Mouse (Mus musculus) limb, embryonic 11.5 days (tissue): ENCODE results near the gene Cul5. TPM values are rescaled to one million over a fixed set of nuclear protein-coding genes. Genes with fewer than 3 reads are reported as not detected.

Source experiments
- ATAC-seq: fragments of 200-750 bp; cut with Nextera tagmentation; 2 replicates; pipeline ENCODE4 v1.8.0; 2017; ENCODE audit warnings: low read depth; ENCODE audit not compliant: insufficient number of reproducible peaks, low FRiP score, low TSS enrichment
- DNase-seq: peaks from one replicate; pipeline ENCODE4 v3.0.0-alpha.2; 2015; ENCODE audit warnings: low spot score
- H3K27ac ChIP-seq: fragments of 300-500 bp; sonication (generic); replicated peaks from 2 replicates; pipeline ENCODE4 v1.5.1; 2014; ENCODE audit warnings: low read depth, mild to moderate bottlenecking, low read length
- H3K27me3 ChIP-seq: fragments of 300-500 bp; sonication (generic); 2 replicates; pipeline ENCODE4 v1.6.1; 2014; ENCODE audit warnings: mild to moderate bottlenecking, low read length, mixed read lengths; ENCODE audit not compliant: control insufficient read depth, insufficient read depth
- H3K36me3 ChIP-seq: fragments of 300-500 bp; sonication (generic); 2 replicates; pipeline ENCODE4 v1.6.1; 2014; ENCODE audit warnings: mild to moderate bottlenecking, low read length, moderate library complexity, mixed read lengths; ENCODE audit not compliant: control insufficient read depth, insufficient read depth
- H3K4me1 ChIP-seq: fragments of 300-500 bp; sonication (generic); 2 replicates; pipeline ENCODE4 v1.6.1; 2014; ENCODE audit warnings: low read length, mixed read lengths; ENCODE audit not compliant: control insufficient read depth, insufficient read depth
- H3K4me2 ChIP-seq: fragments of 300-500 bp; sonication (generic); 2 replicates; pipeline ENCODE4 v1.6.1; 2014; ENCODE audit warnings: low read depth, mild to moderate bottlenecking, moderate library complexity; ENCODE audit not compliant: severe bottlenecking
- H3K4me3 ChIP-seq: fragments of 300-500 bp; sonication (generic); 2 replicates; pipeline ENCODE4 v1.5.1; 2014; ENCODE audit warnings: low read depth, low read length
- H3K9ac ChIP-seq: fragments of 300-500 bp; sonication (generic); 2 replicates; pipeline ENCODE4 v1.6.1; 2014; ENCODE audit warnings: mild to moderate bottlenecking, low read length
- H3K9me3 ChIP-seq: fragments of 300-500 bp; sonication (generic); 2 replicates; pipeline ENCODE4 v1.6.1; 2016; ENCODE audit warnings: low read length; ENCODE audit not compliant: control insufficient read depth
- WGBS: fragments of 180-500 bp; shearing (Covaris S2); extraction: QIAGEN DNeasy Blood & Tissue Kit; methylation state at CpG from one replicate; pipeline ENCODE4 v1.1.7; 2014; 5-methylcytosine and 5-hydroxymethylcytosine counted together
- polyA plus RNA-seq: library from polyadenylated mRNA; unstranded; fragments of >200 nt; fragmentation: Nextera tagmentation; extraction: Ambion mirVana; gene quantifications from 2 replicates; pipeline ENCODE4 v1.2.1, GENCODE M21; 2014

The Cul5 gene
- polyA plus RNA-seq, 1 experiment from 2014 or later, result 42.2 TPM

DNA sequence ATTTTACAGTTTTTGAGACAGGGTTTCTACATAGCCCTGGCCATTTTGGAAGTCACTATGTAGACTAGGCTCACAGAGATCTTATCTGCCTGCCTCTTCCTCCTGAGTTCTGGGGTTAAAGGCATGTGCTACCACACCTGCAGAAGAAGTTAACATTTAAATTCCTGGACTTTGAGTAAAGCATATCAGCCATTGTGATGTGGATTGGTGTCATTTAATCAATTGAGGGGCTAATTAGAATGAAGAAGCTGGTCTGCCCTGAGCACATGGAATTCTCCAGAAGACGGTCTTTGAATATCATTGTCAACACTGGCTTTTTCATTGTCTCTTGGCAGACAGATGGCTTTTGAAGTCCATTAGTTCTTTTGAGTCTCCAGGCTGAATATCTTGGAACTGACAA, 11.0 kb upstream of the Cul5 start:
- no peaks in the 10 kb centered on the region for H3K9me3 ChIP-seq
- H3K36me3 ChIP-seq, result no peaks in the 10 kb centered on the region
- H3K4me3 ChIP-seq, result no peak overlapping the region
- no peak overlapping the region for H3K9ac ChIP-seq
- H3K4me1 ChIP-seq, result no peaks in the 10 kb centered on the region
- no peak overlapping the region for H3K27ac ChIP-seq
- 85% methylated on average over 1 of the region's 1 CpGs for WGBS
- DNase-seq (no peak), ATAC-seq (no peak)
- no peak overlapping the region for H3K4me2 ChIP-seq
- H3K27me3 ChIP-seq, result no peaks in the 10 kb centered on the region

DNA sequence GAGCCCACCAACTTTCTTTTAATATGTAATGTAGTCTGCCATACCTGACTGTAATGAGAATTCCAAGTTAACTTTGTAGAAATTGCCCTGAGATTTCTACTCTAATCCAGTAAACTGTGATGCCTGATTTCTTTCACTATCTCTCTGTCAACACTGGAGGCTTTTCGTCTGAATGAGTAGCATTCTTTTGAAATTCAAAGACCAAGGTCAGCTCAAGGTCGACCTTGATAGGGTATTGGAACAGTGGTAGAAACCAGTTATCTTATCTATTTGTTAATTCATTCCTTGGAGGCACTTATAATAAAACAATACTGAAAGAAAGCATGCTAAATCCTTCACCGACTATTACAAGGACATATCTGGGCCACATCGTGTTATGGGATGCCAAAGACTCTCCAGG, 7.1 kb upstream of the Cul5 start:
- 64% methylated on average over 4 of the region's 4 CpGs for WGBS
- ATAC-seq, result no peak
- Histone ChIP-seq H3K9me3 (no peaks in the 10 kb centered on the region), H3K9ac (no peak overlapping the region), H3K4me3 (no peak overlapping the region), H3K27me3 (no peaks in the 10 kb centered on the region), H3K4me2 (no peak overlapping the region), H3K36me3 (no peaks in the 10 kb centered on the region), H3K27ac (no peak overlapping the region), H3K4me1 (no peaks in the 10 kb centered on the region)
- DNase-seq, result no peak

DNA sequence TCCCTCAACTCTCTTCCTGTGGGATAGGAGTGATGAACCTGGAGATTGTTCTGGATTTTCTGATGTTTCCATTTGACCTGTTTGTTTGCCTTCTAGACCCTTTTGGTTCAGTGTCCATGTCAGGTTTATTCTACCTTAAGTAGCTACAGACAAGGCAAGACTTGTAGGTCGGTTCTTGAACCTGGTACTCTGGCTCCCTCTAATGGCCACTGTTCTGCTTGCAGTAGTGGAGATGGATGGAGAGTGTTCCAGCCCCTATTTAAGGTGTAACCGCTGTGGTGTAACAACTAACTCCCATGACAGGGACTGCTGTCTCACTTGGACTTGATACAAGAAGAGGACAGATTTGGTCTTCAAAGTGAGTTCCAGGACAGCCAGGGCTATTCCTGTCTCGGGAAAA, 3.8 kb upstream of the Cul5 start:
- Histone ChIP-seq H3K4me3 (no peak overlapping the region), H3K27ac (no peak overlapping the region), H3K36me3 (no peaks in the 10 kb centered on the region), H3K4me2 (no peak overlapping the region), H3K9me3 (no peaks in the 10 kb centered on the region), H3K27me3 (no peaks in the 10 kb centered on the region), H3K9ac (no peak overlapping the region), H3K4me1 (no peaks in the 10 kb centered on the region)
- 15% methylated on average over 3 of the region's 3 CpGs for WGBS
- ATAC-seq (no peak), DNase-seq (peak; percentile 76)

DNA sequence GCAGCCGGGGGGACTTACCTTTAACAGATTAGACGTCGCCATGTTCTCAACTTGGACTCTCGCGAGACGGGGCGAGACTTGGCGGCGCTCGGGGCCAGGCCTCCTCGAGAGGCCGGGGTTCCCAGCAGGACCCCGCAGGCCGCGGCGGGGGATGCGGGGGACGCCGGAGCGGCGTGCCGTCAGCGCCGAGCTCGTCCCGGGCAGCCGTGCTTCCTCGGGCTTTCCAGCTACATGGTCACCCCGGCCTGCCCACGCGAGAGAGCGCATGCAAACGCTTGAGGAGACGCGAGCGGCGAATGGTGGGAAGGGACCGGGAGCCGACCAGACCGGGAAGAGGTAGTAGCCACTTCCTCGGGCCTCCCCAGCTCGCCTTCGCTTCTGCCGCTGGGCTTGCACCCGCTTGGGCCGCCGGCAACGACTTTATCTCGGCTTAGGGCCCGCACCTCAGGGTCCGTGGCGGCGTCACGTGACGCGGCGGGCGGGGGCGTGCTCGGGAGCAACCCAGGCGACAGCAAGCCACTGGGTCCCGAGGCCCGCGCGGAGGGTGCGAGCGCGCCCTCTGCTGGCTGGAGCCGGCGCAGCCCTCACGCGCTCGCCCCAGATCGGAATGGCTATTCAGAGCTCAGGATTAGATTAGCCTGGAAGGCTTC, 2.7 kb downstream of the Cul5 start:
- WGBS, result under 1% methylated on average over 70 of the region's 74 CpGs
- H3K4me2 ChIP-seq, result peak overlapping the region; percentile 70
- peak; percentile 96 for DNase-seq
- peak overlapping the region; percentile 90 for H3K4me3 ChIP-seq
- no peaks in the 10 kb centered on the region for H3K9me3 ChIP-seq
- no peaks in the 10 kb centered on the region for H3K4me1 ChIP-seq
- peak overlapping the region; percentile 92 for H3K27ac ChIP-seq
- no peaks in the 10 kb centered on the region; the same call in 1 of the 2 replicates for H3K36me3 ChIP-seq
- H3K9ac ChIP-seq, result peak overlapping the region; percentile 99
- peak; percentile 97 for ATAC-seq
- no peaks in the 10 kb centered on the region for H3K27me3 ChIP-seq

DNA sequence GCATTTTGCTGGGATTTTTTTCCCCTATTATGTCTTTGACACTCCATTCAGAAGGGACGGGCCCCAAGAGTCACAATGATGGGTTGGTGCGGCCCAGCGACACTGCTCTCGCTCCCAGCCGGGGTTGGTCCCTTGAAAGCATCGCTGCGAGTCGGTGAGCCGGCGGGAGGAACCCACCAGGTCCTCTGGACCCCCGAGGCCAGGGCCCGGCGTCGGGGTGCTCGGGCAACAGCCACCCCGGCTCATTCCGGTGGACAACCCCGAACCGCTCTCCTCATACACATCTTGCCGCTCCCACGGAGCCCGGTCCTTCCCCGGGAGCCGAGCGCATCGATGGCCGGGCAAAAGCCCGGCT, 3.2 kb downstream of the Cul5 start:
- WGBS, result under 1% methylated on average over 28 of the region's 28 CpGs
- Histone ChIP-seq H3K4me3 (peak overlapping the region; percentile 90), H3K9me3 (no peaks in the 10 kb centered on the region), H3K36me3 (no peaks in the 10 kb centered on the region; the same call in 1 of the 2 replicates), H3K27ac (peak overlapping the region; percentile 92), H3K4me2 (peak overlapping the region; percentile 70), H3K27me3 (no peaks in the 10 kb centered on the region), H3K4me1 (no peaks in the 10 kb centered on the region), H3K9ac (peak overlapping the region; percentile 99)
- no peak for DNase-seq
- ATAC-seq, result peak; percentile 54

DNA sequence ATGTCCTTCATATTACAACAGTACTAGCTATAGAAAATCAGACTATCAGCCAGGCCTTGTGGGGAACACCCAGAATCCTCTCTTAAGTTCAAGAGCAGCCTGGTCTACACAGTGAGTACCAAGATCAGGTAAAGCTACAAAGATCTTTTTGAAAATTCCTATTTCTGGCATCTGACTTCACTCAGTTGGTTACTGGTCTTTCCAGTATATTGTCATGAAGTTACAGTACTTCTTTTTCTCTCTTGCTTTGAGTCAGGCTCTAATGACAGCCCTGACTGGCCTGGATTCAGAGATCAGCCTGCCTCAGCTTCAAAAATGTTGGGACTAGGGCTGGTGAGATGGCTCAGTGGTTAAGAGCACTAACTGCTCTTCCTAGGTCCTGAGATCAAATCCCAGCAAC, 4.4 kb downstream of the Cul5 start:
- H3K9ac ChIP-seq, result no peak overlapping the region
- no peaks in the 10 kb centered on the region; the same call in 1 of the 2 replicates for H3K36me3 ChIP-seq
- no peaks in the 10 kb centered on the region for H3K4me1 ChIP-seq
- H3K4me3 ChIP-seq, result no peak overlapping the region
- no peak for ATAC-seq
- DNase-seq, result no peak
- H3K27me3 ChIP-seq, result no peaks in the 10 kb centered on the region
- no peak overlapping the region for H3K27ac ChIP-seq
- H3K4me2 ChIP-seq, result no peak overlapping the region
- H3K9me3 ChIP-seq, result no peaks in the 10 kb centered on the region

DNA sequence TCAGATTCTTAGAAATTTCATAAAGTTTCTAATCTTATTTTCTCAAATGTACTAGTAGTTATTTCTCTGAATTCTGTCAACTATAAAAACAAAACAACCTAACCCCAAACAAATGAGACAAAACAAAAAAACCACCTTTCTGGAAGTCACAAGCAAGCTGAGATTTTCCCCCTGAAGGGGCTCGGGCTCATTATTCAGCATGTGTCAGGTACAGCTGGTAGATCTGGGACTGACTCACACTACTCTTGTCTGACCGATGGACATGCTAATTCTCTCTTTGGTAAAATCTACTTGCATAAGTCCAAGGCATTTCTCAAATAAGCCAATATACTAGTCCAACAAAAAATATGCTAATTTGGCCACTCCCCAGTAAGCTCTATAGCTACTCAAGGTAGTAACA, 5.0 kb downstream of the Cul5 start:
- H3K9me3 ChIP-seq, result no peaks in the 10 kb centered on the region
- no peak for DNase-seq
- no peak overlapping the region for H3K4me2 ChIP-seq
- WGBS, result 87% methylated on average over 2 of the region's 2 CpGs
- H3K36me3 ChIP-seq, result no peaks in the 10 kb centered on the region; the same call in 1 of the 2 replicates
- H3K9ac ChIP-seq, result no peak overlapping the region
- no peaks in the 10 kb centered on the region for H3K27me3 ChIP-seq
- H3K4me3 ChIP-seq, result no peak overlapping the region
- ATAC-seq, result no peak
- no peak overlapping the region for H3K27ac ChIP-seq
- H3K4me1 ChIP-seq, result no peaks in the 10 kb centered on the region

DNA sequence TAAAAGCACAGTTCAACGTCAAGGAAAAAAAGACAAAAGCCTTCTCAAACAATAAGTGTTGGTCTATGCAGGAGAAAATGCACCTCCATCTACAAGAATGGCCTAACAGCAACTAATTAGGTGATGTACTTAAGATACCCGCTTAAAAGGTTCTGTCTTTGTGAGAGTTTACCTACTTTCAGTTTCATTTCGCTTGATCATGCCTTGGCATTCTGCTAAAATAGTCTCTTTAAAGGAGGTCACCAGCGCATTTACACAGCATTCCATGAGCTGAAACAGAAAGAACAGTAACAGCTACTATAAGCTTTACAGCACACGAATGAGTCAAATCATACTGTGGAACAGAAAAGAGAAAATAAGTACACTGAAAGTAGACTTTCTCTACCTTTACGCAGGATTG, 35.0 kb downstream of the Cul5 start:
- Histone ChIP-seq H3K36me3 (peaks cover 12% of the 10 kb centered on the region; the same call in 1 of the 2 replicates), H3K9me3 (no peaks in the 10 kb centered on the region), H3K4me1 (no peaks in the 10 kb centered on the region), H3K27ac (no peak overlapping the region), H3K27me3 (no peaks in the 10 kb centered on the region), H3K4me2 (no peak overlapping the region), H3K9ac (no peak overlapping the region), H3K4me3 (no peak overlapping the region)
- WGBS, result 94% methylated on average over 6 of the region's 6 CpGs
- ATAC-seq (no peak), DNase-seq (no peak)

DNA sequence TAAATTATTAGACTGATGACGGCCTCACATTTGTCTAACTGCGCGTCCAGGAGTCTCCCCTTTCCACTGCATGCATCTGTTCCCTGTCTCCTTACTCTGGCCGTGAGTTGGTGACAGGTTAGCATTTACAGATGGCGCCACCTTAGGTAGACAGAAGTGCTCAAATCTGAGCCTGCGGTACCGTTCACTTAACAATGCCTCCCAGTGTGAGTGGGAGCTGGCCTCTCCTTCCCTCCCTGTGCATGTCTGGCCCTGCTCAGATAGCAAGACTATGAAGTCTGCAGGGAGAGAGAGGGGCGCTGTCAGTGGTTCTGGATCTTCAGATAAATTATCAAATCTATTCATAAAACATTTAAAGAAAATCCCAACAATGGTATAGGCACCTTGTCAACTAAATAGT, 54.6 kb downstream of the Cul5 start:
- Histone ChIP-seq H3K27me3 (no peaks in the 10 kb centered on the region), H3K4me1 (no peaks in the 10 kb centered on the region), H3K9me3 (no peaks in the 10 kb centered on the region), H3K36me3 (peaks cover 2% of the 10 kb centered on the region; the same call in 1 of the 2 replicates), H3K4me2 (no peak overlapping the region), H3K9ac (no peak overlapping the region), H3K27ac (no peak overlapping the region), H3K4me3 (no peak overlapping the region)
- WGBS, result 80% methylated on average over 8 of the region's 8 CpGs
- ATAC-seq (no peak), DNase-seq (no peak)
